Mouse (Mus musculus) testis, adult 2 months (tissue): ENCODE results near the gene Atg2b.
A peak's percentile ranks its signal among the peaks of the same experiment; 100 is the strongest.

Experiments used
- CTCF ChIP-seq: fragments of 200-500 bp; IDR thresholded peaks from 2 replicates; pipeline ENCODE4 v1.5.1; 2012; ENCODE audit warnings: low read depth, mild to moderate bottlenecking, inconsistent platforms, low read length, moderate library complexity; ENCODE audit not compliant: control insufficient read depth, insufficient read depth, insufficient replicate concordance
- POLR2A ChIP-seq: fragments of 200-500 bp; IDR thresholded peaks from 2 replicates; pipeline ENCODE4 v1.6.1; 2012; ENCODE audit warnings: low read depth, mild to moderate bottlenecking, inconsistent platforms, low read length, moderate library complexity; ENCODE audit not compliant: control insufficient read depth

- TF ChIP-seq CTCF (no peak), POLR2A (peak; percentile 89)
These were observed at the start of gene Atg2b for GRCm38 (mm10) chr12:105685001-105685691.
